ENCODE assay signal across 10 mouse cellular contexts in the genomic region with DNA sequence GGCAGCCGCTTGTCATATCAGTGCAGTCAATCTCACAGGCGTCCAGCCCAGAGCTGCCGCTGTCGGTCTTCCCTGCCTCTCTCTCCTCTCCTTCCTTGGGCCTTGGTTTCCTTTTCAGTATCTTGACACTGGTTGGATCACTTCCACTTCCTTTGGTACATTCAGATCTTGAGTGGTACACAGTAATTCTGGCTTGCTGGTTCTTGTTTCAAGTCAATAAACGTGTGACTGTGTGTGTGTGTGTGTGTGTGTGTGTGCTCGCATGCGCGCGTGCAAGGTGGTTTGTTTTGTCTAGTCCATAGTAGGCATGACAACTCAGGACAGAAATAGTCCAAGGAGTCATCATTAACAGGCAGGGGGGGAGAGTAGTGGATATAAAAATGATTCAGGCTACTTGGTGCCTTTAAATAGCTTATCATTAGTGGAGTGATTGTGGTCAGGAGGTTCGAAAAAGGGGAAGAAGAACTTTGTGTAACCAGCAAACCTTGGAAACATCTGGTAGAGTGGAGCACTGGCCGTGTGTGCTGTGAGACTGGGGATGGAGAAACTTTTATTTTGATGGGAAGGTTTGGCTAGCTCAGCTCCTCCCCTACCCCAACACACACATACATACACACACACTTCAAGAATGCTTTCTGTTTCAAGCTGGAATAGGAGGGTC.
A peak's percentile ranks its signal among the peaks of the same experiment; 100 is the strongest.
DNase-seq lines count a peak whose midpoint lies in the region; ATAC-seq lines count a peak whose summit lies in the region.
"Had no signal": no experiment of that assay in that cellular context is flagged by ENCODE, and none has a peak within 500 bp of the region (broad histone marks: within the 10 kb centered on the region; RNA-seq: fewer than 3 reads in every experiment).

No protein-coding gene starts in this region.

- no peak overlapping the region for H3K4me2 ChIP-seq in embryonic facial prominence, embryonic 15.5 days (replicated peaks)
- peak overlapping the region; percentile 21; the same call in 1 of the 2 replicates for H3K4me2 ChIP-seq in liver, embryonic 15.5 days
- H3K4me2 ChIP-seq in forebrain, embryonic 11.5 days (ENCODE audit: low read depth, low read length, severe bottlenecking), result no peak overlapping the region

- ATAC-seq in embryonic facial prominence, embryonic 15.5 days (ENCODE audit: insufficient number of reproducible peaks, low FRiP score, low TSS enrichment, low read depth), result no peak
- 0 out of 2 replicates have a peak, but pooled peaks have one; percentile 29 for ATAC-seq in liver, embryonic 15.5 days (ENCODE audit: insufficient read depth)
- no peak for ATAC-seq in forebrain, embryonic 11.5 days (replicated peaks; ENCODE audit: low FRiP score)
- ATAC-seq: midbrain, embryonic 16.5 days had no signal

- H3K27ac ChIP-seq in embryonic facial prominence, embryonic 15.5 days (replicated peaks), result peak overlapping the region; percentile 22; the same call in 1 of the 2 replicates
- no peak overlapping the region for H3K27ac ChIP-seq in liver, embryonic 15.5 days (replicated peaks)
- H3K27ac ChIP-seq in forebrain, embryonic 11.5 days (ENCODE audit: low read depth, low read length), result no peak overlapping the region
- H3K27ac ChIP-seq: left cerebral cortex, adult 2 months had no signal

- H3K4me1 ChIP-seq in embryonic facial prominence, embryonic 15.5 days, result peaks cover 28% of the 10 kb centered on the region
- peaks cover 20% of the 10 kb centered on the region for H3K4me1 ChIP-seq in liver, embryonic 15.5 days (replicated peaks)
- H3K4me1 ChIP-seq in forebrain, embryonic 11.5 days (replicated peaks; ENCODE audit: control insufficient read depth, insufficient read depth, low read length), result peaks cover 4% of the 10 kb centered on the region; the same call in 1 of the 2 replicates

- H3K4me3 ChIP-seq in embryonic facial prominence, embryonic 15.5 days (replicated peaks), result no peak overlapping the region
- H3K4me3 ChIP-seq in liver, embryonic 15.5 days (replicated peaks), result no peak overlapping the region
- H3K4me3 ChIP-seq in forebrain, embryonic 11.5 days (ENCODE audit: low read depth, low read length), result no peak overlapping the region
- H3K4me3 ChIP-seq: left cerebral cortex, adult 2 months had no signal

- DNase-seq in spleen, postnatal 36 days (ENCODE audit: low spot score in 2 of 2), result peak; percentile 30 to 31
- DNase-seq in spleen, postnatal 10 days (ENCODE audit: low spot score in 2 of 2), result no peak
- peak; percentile 50 for DNase-seq in skeletal muscle tissue, adult 2 months (ENCODE audit: low read depth, low spot score)
- DNase-seq in forebrain, embryonic 11.5 days (ENCODE audit: low spot score), result no peak
- no peak for DNase-seq in testis, postnatal 14 days (ENCODE audit: low spot score)
- DNase-seq: kidney, adult 11 months had no signal

- WGBS in embryonic facial prominence, embryonic 15.5 days, result 59% methylated on average over 11 of the region's 11 CpGs
- WGBS in liver, embryonic 15.5 days (ENCODE audit: insufficient replicate concordance), result 13% methylated on average over 11 of the region's 11 CpGs
- WGBS in forebrain, embryonic 11.5 days, result 83% methylated on average over 11 of the region's 11 CpGs

- no peak overlapping the region for H3K9ac ChIP-seq in embryonic facial prominence, embryonic 15.5 days
- no peak overlapping the region for H3K9ac ChIP-seq in liver, embryonic 15.5 days
- no peak overlapping the region for H3K9ac ChIP-seq in forebrain, embryonic 11.5 days (ENCODE audit: low read length)

- no peaks in the 10 kb centered on the region for H3K9me3 ChIP-seq in embryonic facial prominence, embryonic 15.5 days (replicated peaks)
- no peaks in the 10 kb centered on the region for H3K9me3 ChIP-seq in liver, embryonic 15.5 days (replicated peaks)
- H3K9me3 ChIP-seq in forebrain, embryonic 11.5 days (ENCODE audit: control insufficient read depth, low read length), result no peaks in the 10 kb centered on the region

- H3K36me3 ChIP-seq in embryonic facial prominence, embryonic 15.5 days, result no peaks in the 10 kb centered on the region
- H3K36me3 ChIP-seq in liver, embryonic 15.5 days (replicated peaks), result no peaks in the 10 kb centered on the region
- H3K36me3 ChIP-seq in forebrain, embryonic 11.5 days (ENCODE audit: control insufficient read depth, insufficient read depth, low read length), result no peaks in the 10 kb centered on the region

- no peaks in the 10 kb centered on the region for H3K27me3 ChIP-seq in embryonic facial prominence, embryonic 15.5 days
- no peaks in the 10 kb centered on the region for H3K27me3 ChIP-seq in liver, embryonic 15.5 days
- H3K27me3 ChIP-seq in forebrain, embryonic 11.5 days (ENCODE audit: control insufficient read depth, insufficient read depth, low read length), result no peaks in the 10 kb centered on the region

Comparison
In these comparisons a context has a peak if more than half of its experiments do, and no peak if none do; other contexts are left out.
1. DNase-seq: peak in spleen, postnatal 36 days (2 of 2) and skeletal muscle tissue, adult 2 months (single experiment); none in spleen, postnatal 10 days (0 of 2), forebrain, embryonic 11.5 days (single experiment) and testis, postnatal 14 days (single experiment).